Mouse (Mus musculus) midbrain, postnatal 0 days (tissue): ENCODE results near the gene Cd79a. TPM values are rescaled to one million over a fixed set of nuclear protein-coding genes. Genes with fewer than 3 reads are reported as not detected.
A peak's percentile ranks its signal among the peaks of the same experiment; 100 is the strongest.

ENCODE experiments used
- ATAC-seq: fragments of 200-750 bp; cut with Nextera tagmentation; 2 replicates; pipeline ENCODE4 v1.8.0; 2017; ENCODE audit warnings: moderate number of reproducible peaks, mild to moderate bottlenecking, moderate TSS enrichment, moderate library complexity; ENCODE audit not compliant: low FRiP score
- DNase-seq: peaks from one replicate; pipeline ENCODE4 v3.0.0-alpha.2; 2015; ENCODE audit warnings: low spot score
- H3K27ac ChIP-seq: fragments of 300-500 bp; sonication (generic); 2 replicates; pipeline ENCODE4 v1.5.1; 2014; ENCODE audit warnings: low read depth, mild to moderate bottlenecking, low read length, mixed read lengths
- H3K27me3 ChIP-seq: fragments of 300-500 bp; sonication (generic); 2 replicates; pipeline ENCODE4 v1.6.1; 2014; ENCODE audit warnings: low read length, control low read depth, mixed read lengths; ENCODE audit not compliant: insufficient read depth
- H3K36me3 ChIP-seq: fragments of 300-500 bp; sonication (generic); 2 replicates; pipeline ENCODE4 v1.6.1; 2014; ENCODE audit warnings: low read length, control low read depth, mixed read lengths; ENCODE audit not compliant: insufficient read depth
- H3K4me1 ChIP-seq: fragments of 300-500 bp; sonication (generic); 2 replicates; pipeline ENCODE4 v1.6.1; 2014; ENCODE audit warnings: mild to moderate bottlenecking, control low read depth, antibody characterized with exemption, low read length, mixed read lengths; ENCODE audit not compliant: insufficient read depth
- H3K4me2 ChIP-seq: fragments of 300-500 bp; sonication (generic); 2 replicates; pipeline ENCODE4 v1.6.1; 2014; ENCODE audit warnings: low read depth, mild to moderate bottlenecking, low read length, mixed read lengths; ENCODE audit not compliant: poor library complexity, severe bottlenecking
- H3K4me3 ChIP-seq: fragments of 300-500 bp; sonication (generic); 2 replicates; pipeline ENCODE4 v1.5.1; 2014; ENCODE audit warnings: low read depth, mild to moderate bottlenecking, low read length, moderate library complexity
- H3K9ac ChIP-seq: fragments of 300-500 bp; sonication (generic); replicated peaks from 2 replicates; pipeline ENCODE4 v1.6.1; 2014; ENCODE audit warnings: mild to moderate bottlenecking, low read length, moderate library complexity, mixed read lengths; ENCODE audit not compliant: poor library complexity, severe bottlenecking
- H3K9me3 ChIP-seq: fragments of 300-500 bp; sonication (generic); 2 replicates; pipeline ENCODE4 v1.6.1; 2016; ENCODE audit warnings: low read length, control low read depth
- CTCF ChIP-seq: IDR thresholded peaks from 2 replicates; pipeline ENCODE4 v1.5.1; 2016; ENCODE audit warnings: antibody characterized with exemption, mild to moderate bottlenecking
- WGBS: fragments of 180-500 bp; shearing (Covaris S2); extraction: QIAGEN DNeasy Blood & Tissue Kit; methylation state at CpG from one replicate; pipeline ENCODE4 v1.1.7; 2014; 5-methylcytosine and 5-hydroxymethylcytosine counted together
- polyA plus RNA-seq: library from polyadenylated mRNA; unstranded; fragments of >200 nt; fragmentation: Nextera tagmentation; extraction: Ambion mirVana; gene quantifications from 2 replicates; pipeline ENCODE4 v1.2.1, GENCODE M21; 2015
- total RNA-seq: library from RNA; depleted of rRNA; stranded (reverse); fragments of >200 nt; gene quantifications from 2 replicates; pipeline ENCODE4 v1.2.3, GENCODE M21; 2014

Cd79a gene
- total and polyA plus RNA-seq, 2 experiments from 2014 or later: 0.27 to 0.85 TPM

DNA sequence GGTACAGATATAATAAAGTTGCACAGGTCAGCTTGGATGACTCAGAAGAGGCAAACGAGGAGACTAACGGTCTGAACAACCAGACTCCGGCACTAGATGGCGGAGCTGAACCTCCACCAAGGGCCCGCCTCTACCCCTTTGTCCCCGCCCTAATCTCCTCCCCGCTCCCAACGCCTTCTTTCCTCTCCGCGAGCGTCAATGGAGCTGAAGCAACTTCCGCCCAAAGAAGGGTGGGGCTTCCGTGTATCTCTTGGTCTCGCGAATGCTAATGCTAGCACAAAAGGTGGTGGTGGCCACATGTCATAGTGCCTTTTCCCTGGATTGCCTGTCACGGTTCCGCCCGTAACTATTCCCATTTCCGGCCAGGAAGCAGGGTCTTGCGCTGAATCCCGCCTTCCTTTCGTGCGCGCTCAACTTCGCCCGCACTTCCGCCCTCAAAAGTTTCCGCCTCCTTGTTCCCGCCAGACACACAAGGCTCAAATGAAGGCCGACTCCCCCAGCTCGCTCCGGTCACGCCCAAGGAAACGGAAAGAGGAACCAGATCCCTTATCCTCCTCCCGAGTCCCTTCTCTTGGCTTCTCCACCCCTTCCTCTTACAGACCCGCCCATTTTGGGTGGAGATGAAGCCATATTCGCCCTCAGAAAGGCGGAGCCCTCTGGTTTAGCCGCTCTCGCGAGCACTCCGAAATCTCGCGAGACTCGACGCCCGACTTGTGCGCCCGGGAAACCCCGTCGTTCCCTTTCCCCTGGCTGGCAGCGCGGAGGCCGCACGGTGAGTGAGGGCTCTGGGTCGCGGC is 13.1 kb upstream of the Cd79a start, which contains the start of gene Rps19:
Gene Rps19 (plus strand): TSS at position 476 of the 797 bp plus-strand sequence.
- H3K27ac ChIP-seq: peak within 1 kb of the TSS; percentile 92
- H3K4me2 ChIP-seq: peak within 1 kb of the TSS; percentile 76
- WGBS: under 1% methylated on average over 57 of the region's 57 CpGs
- no peaks in the 10 kb centered on the region for H3K27me3 ChIP-seq
- ATAC-seq: peak; percentile 94
- peak within 1 kb of the TSS; percentile 99 for H3K4me3 ChIP-seq
- peaks cover 9% of the 10 kb centered on the region for H3K4me1 ChIP-seq
- DNase-seq: peak; percentile 99
- peak within 1 kb of the TSS; percentile 99 for H3K9ac ChIP-seq
- no peaks in the 10 kb centered on the region for H3K9me3 ChIP-seq
- peak; percentile 73 for TF ChIP-seq CTCF
- H3K36me3 ChIP-seq: peaks cover 22% of the 10 kb centered on the region

DNA sequence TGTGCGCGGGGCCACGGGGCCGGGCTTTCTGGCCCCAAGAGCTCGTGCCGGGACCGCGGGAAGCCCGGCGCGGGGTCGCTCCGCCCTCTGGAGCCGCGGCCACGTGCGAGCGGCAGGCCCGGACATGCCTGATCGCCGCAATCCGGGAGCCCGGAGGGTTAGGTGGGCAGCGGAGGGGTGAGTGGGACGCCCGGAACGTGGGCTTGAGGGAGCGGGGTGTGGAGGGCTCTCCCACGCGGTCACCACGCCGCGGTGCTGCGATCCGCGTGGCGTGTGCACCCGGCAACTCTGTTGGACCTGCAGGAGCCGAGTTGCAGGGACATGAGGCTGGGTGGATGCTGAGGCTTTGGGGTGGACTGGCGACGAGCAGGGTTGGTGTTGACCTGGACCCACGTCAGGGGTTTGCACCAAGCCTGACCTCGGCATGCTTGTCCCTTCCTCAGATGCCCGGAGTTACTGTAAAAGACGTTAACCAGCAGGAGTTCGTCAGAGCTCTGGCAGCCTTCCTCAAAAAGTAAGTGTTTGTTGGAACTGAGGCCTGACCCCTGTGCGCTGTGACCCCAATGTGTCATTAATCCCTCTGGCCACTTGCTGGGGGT is 12.4 kb upstream of the Cd79a start:
- H3K4me3 ChIP-seq: peak overlapping the region; percentile 99
- no peak for TF ChIP-seq CTCF
- no peaks in the 10 kb centered on the region for H3K27me3 ChIP-seq
- H3K4me2 ChIP-seq: peak overlapping the region; percentile 76
- ATAC-seq: no peak; the same call in 1 of the 2 replicates
- 1% methylated on average over 47 of the region's 47 CpGs for WGBS
- peaks cover 29% of the 10 kb centered on the region for H3K36me3 ChIP-seq
- H3K4me1 ChIP-seq: peaks cover 9% of the 10 kb centered on the region
- peak overlapping the region; percentile 92 for H3K27ac ChIP-seq
- no peak for DNase-seq
- no peaks in the 10 kb centered on the region for H3K9me3 ChIP-seq
- peak overlapping the region; percentile 99 for H3K9ac ChIP-seq

DNA sequence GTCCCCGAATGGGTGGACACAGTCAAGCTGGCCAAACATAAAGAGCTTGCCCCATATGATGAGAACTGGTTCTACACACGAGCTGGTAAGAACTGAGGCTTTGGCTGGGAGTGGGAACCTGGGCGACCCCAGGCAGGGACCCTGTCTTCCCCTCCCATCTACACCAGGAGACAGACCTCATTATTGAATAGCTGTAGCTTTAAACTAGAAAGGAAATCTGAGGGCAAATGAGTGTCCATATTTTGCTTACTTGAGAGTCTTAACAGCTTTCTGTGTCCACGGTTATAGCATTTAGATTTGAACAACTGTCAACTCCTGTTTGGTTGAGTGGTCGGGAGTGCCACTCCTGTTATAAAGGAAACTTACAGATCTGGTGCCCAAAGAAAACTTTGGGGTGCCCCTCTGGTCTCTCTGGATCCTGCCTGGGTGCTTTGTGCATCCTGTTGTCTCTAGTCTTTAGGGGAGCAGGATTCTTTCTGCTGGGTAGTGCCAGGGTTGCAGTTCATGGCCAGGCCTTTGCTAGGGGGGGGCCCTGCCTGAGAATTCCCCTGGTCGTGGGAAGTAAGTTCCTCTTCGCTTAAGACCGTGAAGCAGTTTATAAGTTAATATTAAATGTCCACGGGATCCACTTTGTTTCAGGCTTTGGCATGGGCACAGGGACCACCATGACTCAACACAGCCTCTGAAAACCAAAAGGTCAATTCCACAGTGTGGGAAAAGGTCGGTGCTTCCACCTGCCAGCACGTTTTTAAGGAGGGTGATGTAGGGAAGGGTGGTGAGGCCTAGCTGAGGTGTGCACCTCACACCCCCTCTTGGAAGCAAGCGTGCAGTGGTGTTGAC is 11.5 kb upstream of the Cd79a start:
- H3K4me1 ChIP-seq: peaks cover 9% of the 10 kb centered on the region
- ATAC-seq (no peak), DNase-seq (no peak)
- 40% methylated on average over 12 of the region's 12 CpGs for WGBS
- H3K9me3 ChIP-seq: no peaks in the 10 kb centered on the region
- H3K36me3 ChIP-seq: peaks cover 34% of the 10 kb centered on the region
- TF ChIP-seq CTCF: no peak
- peak overlapping the region; percentile 99 for H3K9ac ChIP-seq
- no peaks in the 10 kb centered on the region for H3K27me3 ChIP-seq
- peak overlapping the region; percentile 99 for H3K4me3 ChIP-seq
- H3K4me2 ChIP-seq: peak overlapping the region; percentile 76
- no peak overlapping the region for H3K27ac ChIP-seq

DNA sequence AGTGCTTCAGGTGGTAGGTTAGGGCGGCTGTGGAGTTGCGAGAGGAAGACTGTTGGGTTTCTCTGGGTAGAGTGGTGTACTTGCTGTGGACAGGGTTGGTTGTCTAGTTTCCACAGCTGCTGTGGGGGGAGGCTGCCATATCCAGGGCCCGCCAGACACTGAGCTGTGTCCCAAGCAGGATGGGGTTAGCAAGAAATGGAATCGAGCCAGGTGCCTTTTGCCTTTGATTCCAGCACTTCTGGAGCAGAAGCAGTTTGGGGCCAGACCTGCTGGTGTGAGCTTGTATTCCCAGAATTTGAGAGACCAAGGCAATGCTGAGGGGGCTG is 10.9 kb upstream of the Cd79a start:
- H3K36me3 ChIP-seq: peaks cover 34% of the 10 kb centered on the region
- TF ChIP-seq CTCF: no peak
- peak overlapping the region; percentile 99 for H3K9ac ChIP-seq
- H3K4me3 ChIP-seq: no peak overlapping the region
- peak overlapping the region; percentile 76 for H3K4me2 ChIP-seq
- H3K4me1 ChIP-seq: peaks cover 9% of the 10 kb centered on the region
- no peaks in the 10 kb centered on the region for H3K27me3 ChIP-seq
- WGBS: 71% methylated on average over 4 of the region's 4 CpGs
- DNase-seq (no peak), ATAC-seq (no peak)
- H3K27ac ChIP-seq: no peak overlapping the region
- no peaks in the 10 kb centered on the region for H3K9me3 ChIP-seq

- no peak overlapping the region for H3K4me2 ChIP-seq
- H3K9ac ChIP-seq: 0 out of 2 replicates have a peak overlapping the region, but pooled peaks have one; percentile 13
- no peak overlapping the region for H3K4me3 ChIP-seq
- TF ChIP-seq CTCF: no peak
- no peaks in the 10 kb centered on the region for H3K9me3 ChIP-seq
- H3K36me3 ChIP-seq: peaks cover 34% of the 10 kb centered on the region
- DNase-seq: no peak
- no peak for ATAC-seq
- no peak overlapping the region for H3K27ac ChIP-seq
- H3K27me3 ChIP-seq: no peaks in the 10 kb centered on the region
- H3K4me1 ChIP-seq: peaks cover 9% of the 10 kb centered on the region
- WGBS: 77% methylated on average over 4 of the region's 4 CpGs
Measured at GRCm38 (mm10) chr7:24887096-24887495, 10.1 kb upstream of the Cd79a start.
